Mouse (Mus musculus): ENCODE data around the gene Ano6. TPM values are rescaled to one million over a fixed set of nuclear protein-coding genes. Genes with fewer than 3 reads are reported as not detected.

The Ano6 gene
- polyA plus RNA-seq (2012), result not detected in 2 replicates

- no peak for TF ChIP-seq GATA1 (IDR thresholded peaks at IDR 0.05; ENCODE audit: low read length)
Measured at GRCm38 (mm10) chr15:95790529-95791071, at the start of gene Ano6. Gene Ano6 (plus strand): TSS chr15:95790843.

- no peak for TF ChIP-seq GATA1 (IDR thresholded peaks at IDR 0.05; ENCODE audit: low read length)
Measured at GRCm38 (mm10) chr15:95742955-95743354, 47.7 kb upstream of the Ano6 start.

- no peak for TF ChIP-seq GATA1 (IDR thresholded peaks at IDR 0.05; ENCODE audit: low read length)
Measured at GRCm38 (mm10) chr15:95743856-95744255, 46.8 kb upstream of the Ano6 start.

DNA sequence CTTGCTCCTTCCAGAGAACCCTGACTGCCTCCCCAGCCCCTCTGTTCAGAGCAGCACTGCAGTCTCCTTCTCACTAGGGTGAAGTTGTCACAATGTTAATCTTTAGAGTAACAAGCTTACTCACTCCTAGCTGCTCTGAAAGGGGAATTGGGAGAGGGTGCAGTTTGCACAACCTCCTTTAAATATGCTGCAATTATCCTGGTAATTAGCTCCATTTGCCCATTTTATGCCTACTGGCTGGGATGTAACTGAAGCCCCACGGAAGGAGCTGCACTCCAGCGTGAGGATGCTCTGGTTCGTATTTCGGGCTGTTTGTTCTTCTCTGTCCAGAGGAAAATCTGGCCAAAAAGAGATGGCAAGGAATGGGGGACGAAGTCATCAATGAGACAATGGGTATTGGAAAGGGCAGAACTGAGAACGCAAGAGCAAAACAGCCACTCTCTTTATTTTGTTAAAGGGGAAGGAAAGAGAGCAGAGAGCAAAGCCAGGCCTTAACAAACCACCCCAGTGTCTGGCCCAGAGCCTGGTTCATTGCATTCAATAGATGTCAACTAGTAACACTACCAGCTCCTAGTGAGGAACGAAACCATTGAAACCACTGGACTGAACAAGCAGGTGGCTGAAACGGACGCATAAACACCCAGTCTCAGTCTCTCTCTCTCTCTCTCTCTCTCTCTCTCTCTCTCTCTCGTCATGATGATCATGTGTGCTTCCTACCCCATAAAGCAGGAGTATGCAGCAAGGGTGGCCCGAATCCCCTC is 45.1 kb upstream of the Ano6 start:
- no peak for TF ChIP-seq GATA1 (IDR thresholded peaks at IDR 0.05; ENCODE audit: low read length)

- no peak for TF ChIP-seq GATA1 (IDR thresholded peaks at IDR 0.05; ENCODE audit: low read length)
Measured at GRCm38 (mm10) chr15:95746513-95746912, 44.1 kb upstream of the Ano6 start.

GRCm38 (mm10) chr15:95746955-95747931 is 43.4 kb upstream of the Ano6 start:
- TF ChIP-seq GATA1 (IDR thresholded peaks at IDR 0.05; ENCODE audit: low read length), result no peak

- no peak for TF ChIP-seq GATA1 (IDR thresholded peaks at IDR 0.05; ENCODE audit: low read length)
Measured at GRCm38 (mm10) chr15:95749216-95749615, 41.4 kb upstream of the Ano6 start.

- TF ChIP-seq GATA1 (IDR thresholded peaks at IDR 0.05; ENCODE audit: low read length), result no peak
Measured at GRCm38 (mm10) chr15:95750038-95750437, 40.6 kb upstream of the Ano6 start.

- no peak for TF ChIP-seq GATA1 (IDR thresholded peaks at IDR 0.05; ENCODE audit: low read length)
Measured at GRCm38 (mm10) chr15:95751832-95752676, 38.6 kb upstream of the Ano6 start.

DNA sequence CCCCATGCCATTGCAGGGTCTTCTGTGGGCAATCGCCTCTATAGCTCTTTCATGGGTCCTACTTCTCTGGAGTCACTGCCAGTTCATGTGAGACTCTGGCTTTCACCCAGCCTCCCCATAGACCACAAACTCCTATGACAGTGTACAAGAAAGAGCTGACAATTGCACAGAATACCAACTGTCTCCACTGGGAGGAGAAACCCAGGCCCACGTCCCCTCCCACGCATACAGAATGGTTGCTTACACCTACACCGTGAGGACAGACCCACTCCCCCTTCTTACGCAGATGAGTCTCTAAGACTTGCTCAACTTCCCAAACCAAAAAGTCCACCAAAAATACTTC is 38.0 kb upstream of the Ano6 start:
- TF ChIP-seq GATA1 (IDR thresholded peaks at IDR 0.05; ENCODE audit: low read length), result no peak

GRCm38 (mm10) chr15:95753031-95753430 is 37.6 kb upstream of the Ano6 start:
- TF ChIP-seq GATA1 (IDR thresholded peaks at IDR 0.05; ENCODE audit: low read length), result no peak

DNA sequence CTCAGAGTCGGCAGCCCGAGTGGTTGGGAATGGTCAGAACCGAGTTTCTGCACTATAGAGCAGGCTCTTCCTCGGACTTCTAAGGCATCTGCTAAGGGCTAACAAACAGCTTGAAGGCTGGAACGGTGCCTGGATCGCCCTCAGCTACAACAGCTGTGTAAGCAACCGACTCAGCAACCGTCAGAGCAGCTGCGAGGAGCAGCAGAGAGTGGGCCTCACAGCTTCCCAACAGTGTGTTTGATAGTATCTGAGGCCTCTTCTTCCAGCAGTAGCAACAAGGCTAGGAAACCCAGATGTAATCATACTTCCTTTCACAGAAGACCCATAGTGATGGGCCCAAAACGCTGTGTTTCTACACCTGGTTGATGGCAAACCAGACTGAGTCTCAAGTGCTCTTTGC is 33.5 kb upstream of the Ano6 start:
- no peak for TF ChIP-seq GATA1 (IDR thresholded peaks at IDR 0.05; ENCODE audit: low read length)

- no peak for TF ChIP-seq GATA1 (IDR thresholded peaks at IDR 0.05; ENCODE audit: low read length)
Measured at GRCm38 (mm10) chr15:95758069-95758468, 32.6 kb upstream of the Ano6 start.

GRCm38 (mm10) chr15:95758696-95759434 is 31.8 kb upstream of the Ano6 start:
- no peak for TF ChIP-seq GATA1 (IDR thresholded peaks at IDR 0.05; ENCODE audit: low read length)

GRCm38 (mm10) chr15:95759857-95760256 is 30.8 kb upstream of the Ano6 start:
- no peak for TF ChIP-seq GATA1 (IDR thresholded peaks at IDR 0.05; ENCODE audit: low read length)

All from G1E-ER4 (cell line).